Mouse (Mus musculus) heart, postnatal 10 days (tissue): ENCODE measurements around the gene Ctf2. TPM values are rescaled to one million over a fixed set of nuclear protein-coding genes. Genes with fewer than 3 reads are reported as not detected.
"Not testable (repeated sequence)": the region's sequence is repeated elsewhere in the genome, so short reads cannot be mapped to it uniquely, and the experiment has no call there.

Source experiments
- DNase-seq, 2 experiments: peaks; one replicate each; pipeline ENCODE4 v3.0.0; 2021
- intact Hi-C: fragments of 180-260 bp; cut with DNase I; formaldehyde crosslinking; loops from one replicate; pipeline ENCODE4 v1.15.1; 2025
- total RNA-seq, 2 experiments: library from RNA; stranded (reverse); gene quantifications; 2 replicates each; pipeline ENCODE4 v1.2.3; 2021

Ctf2 gene
- not detected for total RNA-seq

DNA sequence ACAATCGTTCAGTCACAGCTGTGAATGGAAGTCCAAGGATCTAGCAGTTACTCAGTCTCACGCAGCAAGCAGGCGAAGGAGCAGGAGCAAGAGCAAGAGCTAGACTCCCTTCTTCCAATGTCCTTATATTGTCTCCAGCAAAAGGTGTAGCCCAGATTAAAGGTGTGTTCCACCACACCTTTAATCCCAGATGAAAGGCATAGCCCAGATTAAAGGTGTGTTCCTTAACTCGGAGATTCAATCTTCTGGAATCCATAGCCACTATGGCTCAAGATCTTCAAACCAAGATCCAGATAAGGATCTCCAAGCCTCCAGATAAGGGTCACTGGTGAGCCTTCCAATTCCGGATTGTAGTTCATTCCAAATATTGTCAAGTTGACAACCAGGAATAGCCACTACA, at the start of gene Ctf2:
Gene Ctf2, minus strand, starts transcription at position 101 of the 400 bp plus-strand sequence.
- DNase-seq, intact Hi-C loops: not testable (repeated sequence)

DNA sequence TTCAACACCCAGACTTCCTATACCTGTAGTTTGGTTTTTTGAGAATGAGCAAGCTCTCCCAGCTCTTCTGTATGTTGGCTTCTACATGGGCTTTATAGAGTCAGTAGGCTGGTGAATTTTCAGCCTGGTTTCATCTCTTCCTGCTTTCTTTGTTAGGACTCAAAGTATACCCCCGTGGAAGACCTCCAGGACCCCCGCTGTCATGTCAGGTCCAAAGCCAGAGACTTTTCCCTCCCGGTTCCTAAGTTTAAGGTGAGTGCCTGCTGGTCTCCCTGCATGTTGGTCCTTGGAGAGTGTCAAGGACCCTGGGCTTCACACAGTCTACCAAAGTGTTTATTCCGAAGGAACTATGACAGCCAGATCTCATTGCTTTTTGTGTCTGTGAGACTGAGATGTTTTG, 46.4 kb upstream of the Ctf2 start:
- intact Hi-C loops = loop anchor here (2.0 to 5.0 kb wide), 2 partner anchors 18 to 64 kb away; no protein-coding TSS in a partner anchor
- DNase-seq = no peak

DNA sequence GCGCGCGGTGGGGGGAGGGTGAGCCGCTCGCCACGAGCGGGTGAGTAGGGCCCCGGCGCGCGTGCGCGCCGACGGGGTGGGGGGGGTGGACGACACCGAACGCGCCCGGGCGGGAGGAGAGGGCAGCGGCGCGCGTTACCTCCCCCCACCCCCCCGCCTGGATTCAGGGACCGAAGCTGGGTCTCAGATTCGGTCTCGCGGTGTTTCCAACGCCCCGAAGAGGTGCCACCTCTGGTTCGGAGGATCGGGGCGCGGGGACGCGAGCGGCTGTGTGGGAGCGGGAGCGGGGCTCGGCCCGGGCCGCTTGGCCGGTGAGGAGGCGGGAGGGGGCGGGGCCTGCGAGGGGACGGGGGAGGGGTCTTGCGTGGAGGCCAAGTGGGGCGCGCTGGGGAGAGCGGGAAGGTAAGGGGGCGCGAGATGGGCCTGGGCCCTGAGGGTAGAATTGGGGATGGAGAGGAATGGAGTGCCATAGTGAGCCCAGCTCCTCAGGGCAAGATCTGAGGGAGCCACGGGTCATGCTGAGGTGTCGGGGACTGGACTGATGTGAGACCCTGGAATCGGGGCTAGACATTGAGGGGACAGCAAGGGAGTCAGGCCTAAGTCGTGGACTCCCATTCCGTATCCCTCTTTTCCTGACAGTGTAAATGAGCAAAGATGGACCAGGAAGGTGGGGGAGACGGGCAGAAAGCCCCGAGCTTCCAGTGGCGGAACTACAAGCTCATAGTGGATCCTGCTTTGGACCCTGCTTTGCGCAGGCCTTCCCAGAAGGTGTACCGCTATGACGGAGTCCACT, 45.7 kb upstream of the Ctf2 start:
- peak; percentile 66 to 72 for DNase-seq
- intact Hi-C loops = loop anchor here (2.0 to 5.0 kb wide), 2 partner anchors 19 to 65 kb away; no protein-coding TSS in a partner anchor

DNA sequence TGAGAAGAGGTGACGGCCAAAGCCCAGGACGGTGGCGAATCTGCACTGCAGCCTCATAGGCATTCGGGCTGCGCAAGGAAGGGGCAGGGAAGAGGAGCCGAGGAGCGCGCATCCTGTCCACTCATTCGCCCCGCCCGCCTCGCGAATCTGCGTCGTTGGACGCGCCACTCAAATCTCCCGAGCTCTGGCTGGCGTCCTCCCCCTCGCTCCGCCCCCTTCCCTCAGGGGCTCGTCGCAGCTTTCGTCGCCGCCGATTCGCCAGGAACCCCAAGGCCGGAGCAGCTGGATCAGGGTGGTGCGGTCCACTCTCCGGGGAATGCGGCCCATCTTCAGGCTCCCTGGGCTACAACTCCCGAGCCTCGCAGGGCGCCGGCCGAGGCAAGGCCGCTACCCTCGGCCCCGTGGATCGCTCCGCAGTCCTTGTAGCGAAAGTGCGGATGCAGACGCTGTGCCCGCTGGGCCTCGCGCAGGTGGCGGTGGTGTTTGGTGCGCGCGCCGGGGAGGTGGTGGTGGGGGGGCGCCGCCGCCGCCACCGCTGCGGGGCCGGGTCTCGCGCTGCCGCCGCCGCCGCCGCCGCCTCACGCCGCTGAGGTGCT, 45.0 kb upstream of the Ctf2 start:
- peak; percentile 97 to 98 for DNase-seq
- intact Hi-C loops = loop anchor here (5.0 kb wide), 1 partner anchor 65 kb away; no protein-coding TSS in a partner anchor

DNA sequence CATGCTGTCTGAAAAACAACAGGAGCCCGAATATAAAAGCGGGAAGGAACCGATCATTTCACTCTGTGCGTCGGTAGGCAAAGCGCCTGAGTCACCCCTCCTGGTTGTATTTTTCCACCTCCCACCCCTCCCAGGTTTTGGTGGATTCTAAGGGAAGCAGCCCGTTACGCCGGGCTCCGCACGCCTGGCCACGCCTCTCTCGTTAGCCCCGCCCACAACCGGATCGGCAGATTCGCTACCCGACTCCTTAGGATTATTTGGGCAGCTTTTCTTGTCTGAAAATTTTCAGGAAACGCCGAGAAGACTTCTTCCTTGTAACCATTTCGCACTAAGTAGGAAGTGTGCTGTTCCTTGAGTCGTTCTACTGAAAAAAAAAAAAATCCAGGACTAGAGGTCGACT, 44.5 kb upstream of the Ctf2 start, which contains the start of gene Setd1a:
Gene Setd1a, plus strand, starts transcription at position 245 of the 400 bp plus-strand sequence.
- intact Hi-C loops = loop anchor here (5.0 kb wide), 1 partner anchor 66 kb away; no protein-coding TSS in a partner anchor
- DNase-seq = peak; percentile 90 to 93

DNA sequence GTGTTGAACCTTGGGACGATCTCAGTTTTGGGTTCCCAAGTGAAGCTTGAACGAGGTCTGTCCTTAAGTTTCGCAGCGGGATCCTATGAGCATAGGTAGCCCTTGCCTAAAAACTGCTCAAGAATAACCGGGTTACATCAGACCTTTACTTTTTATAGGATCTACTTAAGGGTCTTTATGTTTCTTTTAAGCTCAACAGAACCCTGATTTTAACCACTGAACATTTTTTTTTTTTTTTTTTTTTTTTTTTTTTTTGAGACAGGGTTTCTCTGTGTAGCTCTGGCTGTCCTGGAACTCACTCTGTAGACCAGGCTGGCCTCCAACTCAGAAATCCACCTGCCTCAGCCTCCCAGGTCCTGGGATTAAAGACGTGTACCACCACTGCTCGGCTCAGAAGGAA, 43.9 kb upstream of the Ctf2 start:
- intact Hi-C loops = loop anchor here (5.0 kb wide), 1 partner anchor 66 kb away; no protein-coding TSS in a partner anchor

DNA sequence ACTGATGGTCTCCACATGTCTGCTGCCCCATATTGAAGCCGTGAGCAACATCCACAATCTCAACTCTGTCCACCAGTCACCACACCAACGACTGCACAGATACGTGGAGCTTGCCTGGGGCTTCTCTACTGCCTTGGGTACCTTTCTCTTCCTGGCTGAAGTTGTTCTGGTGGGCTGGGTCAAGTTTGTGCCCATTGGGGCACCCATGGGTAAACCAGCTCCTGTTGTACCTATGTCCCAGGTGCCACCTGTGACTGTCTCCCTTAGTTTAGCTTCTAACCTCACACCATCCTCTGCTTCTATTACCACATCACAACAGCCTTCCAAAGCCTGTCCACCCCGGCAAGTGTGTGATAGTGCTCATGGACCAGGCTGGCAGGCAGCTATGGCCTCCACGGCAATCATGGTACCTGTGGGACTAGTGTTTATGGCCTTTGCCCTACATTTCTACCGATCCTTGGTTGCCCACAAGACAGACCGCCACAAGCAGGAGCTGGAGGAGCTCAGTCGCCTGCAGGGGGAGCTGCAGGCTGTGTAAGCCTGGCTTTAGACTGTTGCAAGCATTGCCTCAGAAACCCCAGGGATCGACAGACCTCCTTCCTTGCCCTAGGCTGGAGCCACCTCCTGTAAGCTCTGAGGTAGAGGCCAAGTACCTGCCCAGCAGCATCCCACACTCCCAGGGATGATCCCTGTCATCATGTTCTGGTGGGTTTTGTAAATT, 41.9 kb upstream of the Ctf2 start:
- intact Hi-C loops = loop anchor here (5.0 kb wide), 1 partner anchor 163 kb away; no protein-coding TSS in a partner anchor
- peak; percentile 59 to 78 for DNase-seq

More for the DNA sequence above, 43.9 kb upstream of the Ctf2 start:
- DNase-seq = not testable (repeated sequence)

DNA sequence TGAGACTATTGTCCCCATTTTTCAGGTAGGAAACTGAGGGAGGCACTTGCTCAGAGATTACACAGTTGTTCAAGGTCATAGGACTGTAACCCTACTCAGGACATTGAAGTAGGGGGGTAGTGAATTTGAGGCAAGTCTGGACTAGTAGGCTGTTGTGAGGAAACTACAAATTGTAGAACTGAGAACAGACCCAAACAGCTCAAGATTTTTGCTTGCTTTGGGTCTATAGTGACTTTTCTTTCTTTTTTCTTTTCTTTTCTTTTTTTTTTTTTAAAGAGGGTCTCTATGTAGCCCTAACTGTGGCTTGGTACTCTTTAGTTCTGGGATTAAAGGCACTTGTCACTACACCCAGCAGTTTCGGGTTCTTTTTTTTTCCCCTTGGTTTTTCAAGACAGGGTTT, 40.6 kb upstream of the Ctf2 start:
- intact Hi-C loops = loop anchor here (5.0 kb wide), 1 partner anchor 165 kb away; no protein-coding TSS in a partner anchor
- DNase-seq = no peak

DNA sequence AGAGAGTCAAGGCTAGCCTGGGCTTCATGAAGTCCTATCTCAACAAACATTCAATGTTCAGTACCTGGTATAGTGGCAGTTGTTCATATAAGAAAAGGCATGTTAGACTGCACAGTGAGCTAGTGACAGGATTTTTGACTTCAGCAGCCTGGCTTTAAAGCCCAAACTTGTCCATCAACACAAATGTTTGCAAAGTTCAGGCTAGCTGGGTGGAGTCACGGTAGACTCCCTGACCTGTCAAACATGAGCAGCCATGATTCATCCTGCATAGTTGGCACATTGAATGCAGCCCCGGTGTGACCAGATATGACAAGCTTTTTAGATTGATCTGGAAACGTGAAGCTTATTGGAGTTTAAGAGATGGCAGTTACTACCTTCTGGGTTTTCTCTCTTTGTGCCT, 40.1 kb upstream of the Ctf2 start:
- DNase-seq = no peak
- intact Hi-C loops = loop anchor here (5.0 kb wide), 1 partner anchor 165 kb away; no protein-coding TSS in a partner anchor

DNA sequence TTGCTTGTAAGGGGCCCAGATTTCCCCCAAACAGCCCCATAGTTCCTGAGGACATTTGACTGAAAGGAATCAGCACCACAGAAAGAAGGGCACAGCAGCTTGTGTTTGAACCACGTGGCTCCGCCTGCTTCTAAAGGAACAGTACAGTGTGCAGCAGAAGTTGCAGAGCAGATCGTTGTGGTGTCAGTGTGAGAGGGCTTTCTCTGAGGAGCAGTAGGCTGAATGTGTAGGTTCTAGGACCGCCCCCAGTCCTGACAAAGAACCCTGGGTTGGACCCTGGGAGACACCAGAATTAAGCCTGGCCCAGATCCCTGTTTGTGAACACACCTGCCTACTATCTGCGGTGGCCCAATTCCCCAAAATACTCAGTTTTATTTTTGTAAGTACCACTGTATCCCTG, 39.3 kb upstream of the Ctf2 start:
- no peak for DNase-seq
- intact Hi-C loops = loop anchor here (5.0 kb wide), 1 partner anchor 166 kb away; no protein-coding TSS in a partner anchor

DNA sequence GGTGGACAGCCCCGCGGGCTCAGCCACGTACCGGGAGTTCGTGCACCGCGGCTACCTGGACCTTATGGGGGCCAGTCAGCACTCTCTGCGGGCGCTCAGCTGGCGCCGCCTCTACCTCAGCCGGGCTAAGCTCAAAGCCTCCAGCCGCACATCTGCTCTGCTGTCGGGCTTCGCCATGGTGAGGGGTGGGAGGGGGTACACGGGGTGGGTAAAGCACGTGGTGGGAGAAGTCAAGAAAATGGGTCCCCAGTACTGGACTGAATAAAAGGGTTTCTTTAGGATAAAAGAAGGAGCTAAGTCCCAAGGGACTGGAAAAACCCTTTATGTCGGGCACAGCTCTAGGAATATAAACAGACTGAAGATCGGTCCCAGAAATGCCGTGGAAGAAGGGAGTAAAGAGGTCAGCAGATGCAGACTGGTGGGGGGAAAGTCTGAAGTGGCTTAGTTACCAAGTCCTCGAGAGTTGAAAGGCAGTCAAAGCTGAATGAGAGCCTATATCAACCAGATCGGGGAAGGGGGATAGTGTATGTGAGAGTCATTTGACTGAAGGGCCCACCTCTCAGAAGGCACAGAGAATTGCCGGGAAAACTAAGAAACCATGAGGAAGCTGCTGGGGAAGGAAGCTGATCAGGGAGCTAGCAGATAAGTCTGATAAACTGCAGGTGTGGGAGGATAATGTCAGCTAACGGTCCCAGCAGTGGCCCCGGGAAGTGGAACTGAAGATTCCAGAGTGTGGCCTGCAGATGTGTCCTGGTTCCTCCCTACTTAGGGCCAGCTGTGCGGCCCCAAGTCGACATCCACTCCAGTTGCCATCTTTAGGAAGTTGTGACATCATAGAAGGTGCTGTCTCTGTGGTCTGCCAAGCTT, 38.3 kb upstream of the Ctf2 start:
- peak in 1 of 2 experiments; percentile 32 for DNase-seq
- intact Hi-C loops = loop anchor here (5.0 kb wide), 1 partner anchor 167 kb away; no protein-coding TSS in a partner anchor

DNA sequence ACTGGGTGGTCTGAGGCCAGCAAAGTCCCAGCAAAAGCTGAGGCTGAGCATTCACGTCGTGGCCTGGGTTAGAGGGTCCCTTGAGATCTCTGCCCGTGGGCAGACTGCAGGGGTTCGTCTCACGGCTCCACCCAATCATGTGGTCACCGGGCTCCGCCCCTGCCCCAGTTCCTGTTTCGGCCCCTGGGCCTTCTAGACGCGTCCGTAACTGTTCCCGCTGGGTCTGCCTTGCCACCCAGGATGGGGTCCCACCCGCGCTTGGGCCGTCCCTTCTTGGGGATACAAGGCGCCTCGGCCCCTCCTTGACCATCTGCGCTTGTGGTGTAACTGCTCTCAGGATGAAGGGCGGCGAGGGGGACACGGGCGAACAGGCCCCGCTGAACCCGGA, 37.7 kb upstream of the Ctf2 start, which contains the start of gene Orai3:
Gene Orai3, plus strand, starts transcription at position 165 of the 388 bp plus-strand sequence.
- intact Hi-C loops = loop anchor here (5.0 kb wide), 1 partner anchor 168 kb away; no protein-coding TSS in a partner anchor

DNA sequence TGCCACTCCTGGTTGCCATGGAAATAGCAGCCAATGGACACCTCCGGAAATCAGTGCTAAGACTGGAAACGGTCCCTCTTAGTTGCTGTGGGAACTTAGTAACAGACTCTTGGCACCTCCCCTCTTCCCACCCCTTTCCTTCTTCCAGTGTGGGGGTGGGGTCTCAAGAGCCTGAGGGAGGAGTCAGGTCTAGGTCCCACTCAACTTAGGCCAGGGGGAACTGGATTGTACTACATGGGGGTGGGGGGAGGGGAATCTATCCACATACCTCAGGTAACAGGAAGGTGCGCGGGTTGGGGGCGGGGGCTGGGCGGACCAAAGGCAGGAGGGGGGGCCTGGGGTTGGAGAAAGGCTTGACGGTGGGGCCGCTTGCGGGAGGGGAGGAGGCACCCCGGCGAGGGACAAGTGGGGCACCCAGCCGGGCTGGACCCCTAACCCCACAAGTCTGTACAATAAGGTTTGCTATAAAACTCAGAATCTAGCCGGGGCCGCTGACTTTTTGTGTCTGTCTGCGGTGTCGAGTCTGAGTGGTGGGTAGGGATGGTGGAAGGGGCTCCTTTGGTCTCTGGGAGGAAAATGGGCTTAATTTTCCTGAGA, 37.1 kb upstream of the Ctf2 start:
- intact Hi-C loops = no loop called here
- peak; percentile 97 to 98 for DNase-seq

More for the DNA sequence above, 37.7 kb upstream of the Ctf2 start, which contains the start of gene Orai3:
- DNase-seq = peak; percentile 92

DNA sequence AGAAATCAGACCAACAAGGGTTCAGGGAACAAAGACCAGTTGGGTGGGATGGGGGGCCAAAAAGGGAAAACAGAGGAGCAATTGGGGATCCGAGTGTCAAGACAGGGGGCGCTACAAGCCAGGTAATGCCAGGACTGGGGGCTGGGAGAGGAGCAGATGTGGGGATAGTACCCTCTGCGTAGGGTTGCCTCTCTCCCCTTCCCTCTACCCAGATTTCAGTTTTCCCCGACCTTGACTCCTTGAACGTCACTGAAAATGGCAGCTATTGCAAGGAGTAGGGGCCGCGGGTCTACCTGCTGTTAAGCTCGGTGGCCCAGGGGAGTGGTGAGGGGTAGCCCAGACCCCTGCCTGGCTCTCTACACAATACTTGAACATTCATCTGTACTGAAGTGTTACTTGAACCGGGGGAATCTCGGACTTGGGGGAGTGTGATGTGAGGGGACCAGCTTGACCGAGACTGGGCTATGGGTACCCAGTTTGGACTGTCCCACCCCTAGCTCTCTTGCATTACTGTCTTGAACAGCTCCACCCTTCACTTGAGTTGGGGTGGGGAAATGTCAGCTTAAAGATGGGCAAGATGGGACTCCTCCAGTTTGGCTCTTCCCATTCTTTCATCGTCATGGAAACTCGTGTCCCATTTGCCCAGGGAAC, 36.5 kb upstream of the Ctf2 start:
- intact Hi-C loops = no loop called here
- no peak for DNase-seq

DNA sequence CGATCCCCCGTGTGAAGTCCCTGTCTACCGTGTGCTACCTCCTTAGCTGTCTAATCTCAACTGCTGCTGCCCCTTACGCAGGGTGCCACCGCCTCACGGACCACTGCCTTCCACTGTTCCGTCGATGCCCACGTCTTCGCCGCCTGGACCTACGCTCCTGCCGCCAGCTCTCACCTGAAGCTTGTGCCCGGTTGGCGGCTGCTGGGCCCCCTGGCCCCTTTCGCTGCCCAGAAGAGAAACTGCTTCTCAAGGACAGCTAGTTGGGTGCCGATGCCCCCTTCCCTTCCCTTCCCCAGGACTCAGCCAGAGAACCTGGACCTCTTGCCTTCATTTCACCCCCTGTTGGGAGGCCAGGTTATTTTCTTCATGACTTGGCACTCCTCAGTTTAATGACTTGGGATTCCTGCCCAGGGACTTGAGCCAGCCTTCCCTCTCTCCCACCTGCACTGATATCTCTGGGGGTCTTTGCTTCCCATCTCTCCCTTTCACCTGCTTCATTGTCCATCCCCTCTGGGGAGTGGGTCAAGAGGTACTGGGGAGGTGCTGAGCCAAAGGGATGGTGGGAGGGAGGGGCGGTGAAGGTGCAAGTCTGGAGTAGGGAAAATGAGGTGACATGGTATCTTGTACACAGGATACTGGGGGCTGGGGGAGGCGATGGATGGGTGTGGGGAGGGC, 35.8 kb upstream of the Ctf2 start:
- intact Hi-C loops = no loop called here

DNA sequence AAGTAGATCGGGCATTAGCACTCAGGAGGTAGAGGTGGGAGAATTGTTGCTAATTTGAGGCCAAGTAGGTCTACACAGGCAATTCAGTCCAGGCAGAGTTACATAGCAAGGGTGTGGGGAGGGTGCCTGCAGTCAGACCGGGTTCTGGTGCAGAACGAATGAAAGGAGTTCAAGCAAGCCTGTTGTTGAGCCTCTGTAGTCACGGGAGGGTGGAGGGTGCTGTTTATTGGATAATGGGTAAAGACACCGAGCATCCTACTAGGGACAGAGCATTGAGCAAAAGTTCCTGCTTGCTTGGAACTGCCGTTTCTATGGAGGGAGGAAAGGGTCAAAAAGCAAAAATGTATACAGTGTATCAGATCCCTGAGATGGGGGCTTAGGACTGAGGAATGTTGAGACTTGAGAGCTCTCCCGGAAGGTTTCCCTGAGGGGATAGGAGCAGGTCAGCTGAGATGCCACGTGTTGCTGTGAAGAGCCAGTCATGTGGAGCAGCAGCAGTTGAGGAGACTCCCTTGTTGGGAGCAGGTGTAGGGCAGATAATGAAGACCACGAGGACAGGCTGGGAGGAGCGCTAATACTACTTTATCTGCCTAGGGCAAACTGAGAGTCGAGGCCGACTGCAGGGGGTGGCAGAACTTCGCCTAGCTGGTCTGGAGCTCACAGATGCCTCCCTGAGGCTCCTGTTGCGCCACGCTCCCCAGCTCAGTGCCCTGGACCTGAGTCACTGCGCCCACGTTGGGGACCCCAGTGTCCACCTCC, 35.1 kb upstream of the Ctf2 start:
- no peak for DNase-seq
- intact Hi-C loops = no loop called here

More for the DNA sequence above, 35.8 kb upstream of the Ctf2 start:
- no peak for DNase-seq

DNA sequence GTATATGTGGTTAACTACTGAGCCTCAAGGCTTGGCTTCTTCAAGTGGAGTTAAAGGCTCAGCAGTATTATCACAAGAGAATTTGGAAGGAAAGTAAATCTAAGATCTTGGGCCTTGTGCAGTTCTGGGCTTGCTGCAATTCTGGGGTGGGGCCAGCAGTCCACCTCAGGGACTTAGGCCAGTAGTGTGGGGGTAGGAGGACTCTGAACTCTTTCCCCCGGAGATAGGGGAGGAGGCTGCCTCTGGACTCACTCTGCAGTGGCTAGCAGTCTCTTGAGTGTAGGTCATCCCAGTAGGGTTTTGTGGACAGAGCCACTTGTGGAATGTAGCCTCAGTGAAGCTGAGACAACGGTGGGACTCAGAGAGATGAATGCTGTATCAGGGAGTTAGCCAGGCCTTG, 33.8 kb upstream of the Ctf2 start:
- intact Hi-C loops = no loop called here

More for the DNA sequence above, 33.8 kb upstream of the Ctf2 start:
- no peak for DNase-seq
